Mouse (Mus musculus) lung, adult 2 months (tissue): ENCODE measurements around the gene Hdhd5.

Experiments
- CTCF ChIP-seq: fragments of 200-500 bp; IDR thresholded peaks from 2 replicates; pipeline ENCODE4 v1.5.1; 2011; ENCODE audit warnings: mild to moderate bottlenecking, low read length, control low read depth; ENCODE audit not compliant: insufficient read depth
- POLR2A ChIP-seq: fragments of 200-500 bp; IDR thresholded peaks from 2 replicates; pipeline ENCODE4 v1.6.1; 2011; ENCODE audit warnings: low read depth, mild to moderate bottlenecking, control low read depth, low read length, borderline replicate concordance; ENCODE audit errors: extremely low read depth

GRCm38 (mm10) chr6:120546292-120546691 lies 15.2 kb upstream of the Hdhd5 start:
- TF ChIP-seq POLR2A (no peak), CTCF (no peak)
